Mouse (Mus musculus): ENCODE data around the gene Sytl3. TPM values are rescaled to one million over a fixed set of nuclear protein-coding genes. Genes with fewer than 3 reads are reported as not detected.

The Sytl3 gene
- polyA plus RNA-seq, 1 experiment from 2014 or later: not detected

DNA sequence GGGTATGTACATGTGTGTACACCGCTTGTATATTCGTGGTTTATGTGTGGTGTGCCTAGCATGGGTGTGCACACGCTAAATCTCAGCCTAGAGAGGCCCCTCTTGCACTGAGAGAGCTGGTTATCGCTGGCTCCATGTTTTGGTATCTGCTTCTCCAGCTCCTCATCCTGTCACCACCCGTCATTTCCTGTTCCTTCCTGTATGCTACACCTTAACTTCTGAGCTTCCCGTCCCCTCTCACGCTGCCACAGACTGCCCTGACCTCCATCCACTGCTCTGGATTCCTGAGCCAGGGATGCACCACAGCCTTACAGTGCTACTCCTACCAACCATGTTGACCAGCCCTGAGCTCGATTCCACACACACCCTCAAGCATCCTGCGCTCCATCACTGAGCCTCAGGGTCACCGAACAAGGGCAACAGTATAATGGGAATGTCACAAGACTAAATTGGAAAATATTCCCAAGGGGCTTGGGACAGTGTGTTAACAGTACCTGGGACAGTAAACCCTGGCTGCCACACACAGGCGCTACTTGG is 84.2 kb downstream of the Sytl3 start:
- ATAC-seq (ENCODE audit: low FRiP score, low read depth): no peak
- WGBS: 95% methylated on average over 11 of the region's 11 CpGs
- Histone ChIP-seq H3K9me3 (no peaks in the 10 kb centered on the region), H3K4me2 (replicated peaks) (no peak overlapping the region), H3K27me3 (peaks cover 39% of the 10 kb centered on the region), H3K36me3 (peaks cover 18% of the 10 kb centered on the region), H3K4me1 (peaks cover 52% of the 10 kb centered on the region), H3K9ac (replicated peaks) (no peak overlapping the region), H3K27ac (replicated peaks) (no peak overlapping the region), H3K4me3 (no peak overlapping the region)

DNA sequence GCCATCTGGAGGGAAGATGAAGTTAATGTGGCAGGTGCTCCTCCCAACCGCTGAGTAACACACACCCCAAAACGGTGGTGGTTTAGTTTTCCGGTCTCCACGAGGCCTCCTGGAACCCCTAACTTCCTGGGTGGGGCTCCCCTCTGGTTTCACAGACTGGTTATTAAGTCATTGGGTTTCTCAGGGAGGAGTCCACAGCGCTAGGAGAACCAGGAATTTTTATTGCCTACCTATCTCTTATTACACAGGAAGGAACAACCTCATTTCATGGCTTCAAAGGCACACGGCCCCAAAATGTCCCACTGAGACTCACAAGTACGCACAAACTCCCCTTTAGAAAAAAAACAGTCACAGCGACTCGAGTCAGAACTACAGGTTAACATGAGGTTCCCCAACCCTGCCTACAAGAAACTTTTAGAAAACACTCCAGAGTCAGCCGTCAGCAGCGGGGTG is 84.9 kb downstream of the Sytl3 start:
- Histone ChIP-seq H3K27me3 (peaks cover 42% of the 10 kb centered on the region), H3K4me1 (peaks cover 50% of the 10 kb centered on the region), H3K9ac (replicated peaks) (no peak overlapping the region), H3K36me3 (peaks cover 18% of the 10 kb centered on the region), H3K4me2 (replicated peaks) (no peak overlapping the region), H3K27ac (replicated peaks) (no peak overlapping the region), H3K4me3 (no peak overlapping the region), H3K9me3 (no peaks in the 10 kb centered on the region)
- ATAC-seq (ENCODE audit: low FRiP score, low read depth): no peak
- 90% methylated on average over 11 of the region's 11 CpGs for WGBS

DNA sequence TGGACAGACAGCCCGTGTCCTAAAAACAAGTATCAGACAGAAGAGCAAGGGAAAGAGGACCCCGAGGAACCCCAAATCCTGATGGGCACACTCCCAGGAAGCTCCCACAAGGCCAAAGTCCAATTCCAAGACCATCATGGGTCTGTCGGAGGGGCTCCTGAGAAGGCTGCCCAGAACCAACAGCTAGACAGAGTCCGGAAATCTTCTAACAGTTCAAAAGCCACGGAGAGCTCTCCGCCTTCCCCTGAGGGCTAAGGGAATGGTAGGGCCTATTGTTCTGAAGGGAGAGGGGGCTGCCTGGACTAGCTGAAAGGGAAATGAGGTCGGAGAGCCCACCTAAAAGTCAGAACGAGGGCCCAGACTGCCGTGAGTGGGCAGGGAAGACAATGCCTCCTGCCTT is 85.5 kb downstream of the Sytl3 start:
- no peak for ATAC-seq (ENCODE audit: low FRiP score, low read depth)
- no peak overlapping the region for H3K4me2 ChIP-seq (replicated peaks)
- peaks cover 50% of the 10 kb centered on the region for H3K4me1 ChIP-seq
- no peaks in the 10 kb centered on the region for H3K9me3 ChIP-seq
- 41% methylated on average over 9 of the region's 9 CpGs for whole genome bisulfite sequencing
- H3K27ac ChIP-seq (replicated peaks): no peak overlapping the region
- H3K27me3 ChIP-seq: peaks cover 42% of the 10 kb centered on the region
- H3K9ac ChIP-seq (replicated peaks): no peak overlapping the region
- no peak overlapping the region for H3K4me3 ChIP-seq
- H3K36me3 ChIP-seq: peaks cover 13% of the 10 kb centered on the region

- H3K9me3 ChIP-seq: no peaks in the 10 kb centered on the region
- no peak for ATAC-seq (ENCODE audit: low FRiP score, low read depth)
- H3K36me3 ChIP-seq: peaks cover 8% of the 10 kb centered on the region
- H3K27me3 ChIP-seq: peaks cover 40% of the 10 kb centered on the region
- no peak overlapping the region for H3K4me2 ChIP-seq (replicated peaks)
- no peak overlapping the region for H3K27ac ChIP-seq (replicated peaks)
- peaks cover 50% of the 10 kb centered on the region for H3K4me1 ChIP-seq
- WGBS: 86% methylated on average over 14 of the region's 14 CpGs
- H3K4me3 ChIP-seq: no peak overlapping the region
- H3K9ac ChIP-seq (replicated peaks): no peak overlapping the region
Observed at GRCm38 (mm10) chr17:6744871-6745270, 86.0 kb downstream of the Sytl3 start.

DNA sequence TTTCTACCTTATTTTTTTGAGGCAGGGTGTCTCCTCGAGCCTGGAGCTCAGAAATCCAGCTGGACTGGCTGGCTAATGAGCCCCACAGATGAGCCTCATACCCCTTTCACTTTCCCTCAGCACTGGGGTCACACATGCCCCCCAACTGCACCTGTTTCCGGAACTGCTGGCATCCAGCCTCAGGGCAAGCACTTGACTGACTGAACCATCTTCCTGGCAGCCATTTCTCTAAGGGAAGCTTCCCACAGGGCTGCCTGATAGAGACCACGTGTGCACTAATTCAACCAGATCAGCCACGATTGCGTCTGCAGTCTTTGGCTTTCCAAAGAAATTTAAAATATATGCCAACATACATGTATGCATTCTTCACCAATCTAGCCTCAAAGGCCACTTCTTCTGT is 86.6 kb downstream of the Sytl3 start:
- H3K36me3 ChIP-seq: peaks cover 8% of the 10 kb centered on the region; the same call in 1 of the 2 replicates
- peak overlapping the region; percentile 64; the same call in 1 of the 2 replicates for H3K27ac ChIP-seq (replicated peaks)
- no peak overlapping the region for H3K9ac ChIP-seq (replicated peaks)
- peaks cover 43% of the 10 kb centered on the region for H3K27me3 ChIP-seq
- H3K4me1 ChIP-seq: peaks cover 47% of the 10 kb centered on the region
- WGBS: 64% methylated on average over 5 of the region's 5 CpGs
- no peak overlapping the region; the same call in 1 of the 2 replicates for H3K4me2 ChIP-seq (replicated peaks)
- H3K9me3 ChIP-seq: no peaks in the 10 kb centered on the region
- H3K4me3 ChIP-seq: no peak overlapping the region
- ATAC-seq (ENCODE audit: low FRiP score, low read depth): no peak

DNA sequence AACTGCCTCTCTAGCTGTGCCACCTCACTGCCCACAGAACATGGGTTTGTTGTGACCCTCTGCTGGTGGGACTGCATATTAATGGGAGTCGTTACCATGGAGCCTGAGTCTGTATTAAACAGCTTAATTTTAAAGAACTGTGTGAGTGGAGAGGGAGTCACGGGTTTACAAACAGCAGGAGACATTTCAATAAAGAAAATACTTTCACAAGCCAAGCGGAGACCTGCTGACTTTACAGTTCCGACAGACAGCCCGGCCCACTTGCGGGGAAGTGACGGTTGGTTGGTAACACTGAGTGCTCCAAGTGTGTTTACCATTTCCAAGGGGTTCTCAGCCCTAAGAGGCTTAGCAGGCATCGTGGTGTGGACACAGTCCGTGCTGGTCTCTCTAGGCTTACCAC is 87.1 kb downstream of the Sytl3 start:
- peak; percentile 79 for ATAC-seq (ENCODE audit: low FRiP score, low read depth)
- WGBS: 18% methylated on average over 9 of the region's 9 CpGs
- Histone ChIP-seq H3K27me3 (peaks cover 43% of the 10 kb centered on the region), H3K4me3 (no peak overlapping the region), H3K9me3 (no peaks in the 10 kb centered on the region), H3K9ac (replicated peaks) (no peak overlapping the region), H3K4me1 (peaks cover 43% of the 10 kb centered on the region), H3K27ac (replicated peaks) (peak overlapping the region; percentile 39; the same call in 1 of the 2 replicates), H3K36me3 (peaks cover 8% of the 10 kb centered on the region; the same call in 1 of the 2 replicates), H3K4me2 (replicated peaks) (no peak overlapping the region; the same call in 1 of the 2 replicates)

DNA sequence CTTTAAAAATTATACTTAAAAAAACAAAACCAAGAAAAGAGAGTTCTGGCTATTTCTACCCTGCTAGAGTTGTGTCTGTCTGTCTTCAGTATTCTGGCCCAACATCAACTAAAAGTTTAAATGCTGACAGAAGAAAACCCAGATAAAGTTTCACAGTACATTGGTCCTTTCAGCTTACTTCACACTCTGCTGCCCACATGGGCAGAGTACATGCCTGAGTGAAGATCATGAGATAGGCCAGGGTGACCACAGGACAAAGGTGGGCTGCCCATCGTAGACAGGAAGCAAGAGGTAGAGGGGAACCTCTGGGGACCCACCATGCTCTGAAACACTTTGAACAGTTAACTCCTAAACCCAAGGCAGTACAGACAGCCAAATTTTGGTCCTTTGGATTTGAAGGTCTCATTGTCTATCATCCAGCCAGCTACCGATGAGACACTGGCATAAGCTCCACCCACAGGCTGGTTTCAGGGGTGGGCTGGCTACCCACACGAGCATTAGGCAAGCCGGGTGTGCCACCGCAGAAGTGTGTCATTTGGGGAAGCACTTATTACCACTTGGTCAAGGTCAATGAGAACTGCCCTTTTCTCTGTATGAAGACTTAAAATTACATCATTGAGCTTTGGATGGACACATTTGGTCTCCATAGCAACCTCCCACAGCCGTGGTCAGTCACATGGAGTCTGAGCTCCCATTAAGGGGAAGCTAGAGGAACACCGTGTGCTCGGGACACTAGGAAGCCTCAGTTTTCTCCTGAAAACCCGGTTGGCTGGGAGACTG is 87.7 kb downstream of the Sytl3 start:
- Histone ChIP-seq H3K27me3 (peaks cover 43% of the 10 kb centered on the region), H3K27ac (replicated peaks) (0 out of 2 replicates have a peak overlapping the region, but pooled peaks have one; percentile 39), H3K4me1 (peaks cover 38% of the 10 kb centered on the region), H3K4me3 (no peak overlapping the region), H3K9me3 (no peaks in the 10 kb centered on the region), H3K4me2 (replicated peaks) (no peak overlapping the region; the same call in 1 of the 2 replicates), H3K9ac (replicated peaks) (no peak overlapping the region), H3K36me3 (0 out of 2 replicates have a peak, but pooled peaks cover 6% of the 10 kb centered on the region)
- no peak for ATAC-seq (ENCODE audit: low FRiP score, low read depth)
- 65% methylated on average over 9 of the region's 9 CpGs for WGBS

GRCm38 (mm10) chr17:6747478-6747877 is 88.6 kb downstream of the Sytl3 start:
- Histone ChIP-seq H3K9me3 (no peaks in the 10 kb centered on the region), H3K36me3 (no peaks in the 10 kb centered on the region)
- 37% methylated on average over 7 of the region's 7 CpGs for WGBS

DNA sequence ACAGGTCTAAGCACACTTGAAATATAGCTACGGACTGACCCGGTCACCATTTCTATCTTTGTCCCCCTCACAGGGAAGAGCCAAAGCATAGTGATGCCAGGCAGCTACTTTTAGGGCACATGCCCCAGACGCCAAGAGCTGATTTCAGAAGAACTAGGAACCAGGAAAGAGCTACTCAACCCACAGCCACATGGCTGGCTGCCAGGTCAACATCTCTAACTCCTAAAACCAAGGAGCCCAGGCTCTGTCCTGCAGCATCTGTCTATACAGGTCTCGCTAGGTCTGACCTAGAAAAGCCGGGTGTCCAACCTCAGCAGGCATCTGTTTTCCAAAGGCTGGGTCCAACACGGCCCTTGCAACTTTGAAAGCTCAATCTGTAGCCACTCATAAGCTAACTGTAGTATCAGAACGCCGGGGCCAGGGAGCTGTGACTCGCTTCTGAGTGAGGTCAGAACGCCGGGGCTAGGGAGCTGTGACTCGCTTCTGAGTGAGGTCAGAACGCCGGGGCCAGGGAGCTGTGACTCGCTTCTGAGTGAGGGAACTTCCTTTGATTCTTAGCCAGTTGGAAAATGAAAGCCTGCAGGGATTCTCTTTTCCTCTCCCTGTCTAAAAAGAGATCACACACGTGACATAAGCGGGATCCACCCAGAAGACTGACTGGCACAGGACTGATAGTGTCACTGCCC is 90.0 kb downstream of the Sytl3 start:
- Histone ChIP-seq H3K4me1 (peaks cover 30% of the 10 kb centered on the region), H3K36me3 (no peaks in the 10 kb centered on the region), H3K27ac (replicated peaks) (no peak overlapping the region), H3K27me3 (peaks cover 33% of the 10 kb centered on the region), H3K4me2 (replicated peaks) (no peak overlapping the region), H3K9me3 (no peaks in the 10 kb centered on the region), H3K9ac (replicated peaks) (no peak overlapping the region), H3K4me3 (no peak overlapping the region)
- 95% methylated on average over 17 of the region's 17 CpGs for WGBS
- no peak for ATAC-seq (ENCODE audit: low FRiP score, low read depth)

More at GRCm38 (mm10) chr17:6747478-6747877, 88.6 kb downstream of the Sytl3 start:
- no peak overlapping the region for H3K4me3 ChIP-seq
- ATAC-seq (ENCODE audit: low FRiP score, low read depth): no peak
- H3K27ac ChIP-seq (replicated peaks): no peak overlapping the region
- peaks cover 43% of the 10 kb centered on the region for H3K27me3 ChIP-seq
- no peak overlapping the region for H3K9ac ChIP-seq (replicated peaks)
- peaks cover 39% of the 10 kb centered on the region for H3K4me1 ChIP-seq
- no peak overlapping the region for H3K4me2 ChIP-seq (replicated peaks)

DNA sequence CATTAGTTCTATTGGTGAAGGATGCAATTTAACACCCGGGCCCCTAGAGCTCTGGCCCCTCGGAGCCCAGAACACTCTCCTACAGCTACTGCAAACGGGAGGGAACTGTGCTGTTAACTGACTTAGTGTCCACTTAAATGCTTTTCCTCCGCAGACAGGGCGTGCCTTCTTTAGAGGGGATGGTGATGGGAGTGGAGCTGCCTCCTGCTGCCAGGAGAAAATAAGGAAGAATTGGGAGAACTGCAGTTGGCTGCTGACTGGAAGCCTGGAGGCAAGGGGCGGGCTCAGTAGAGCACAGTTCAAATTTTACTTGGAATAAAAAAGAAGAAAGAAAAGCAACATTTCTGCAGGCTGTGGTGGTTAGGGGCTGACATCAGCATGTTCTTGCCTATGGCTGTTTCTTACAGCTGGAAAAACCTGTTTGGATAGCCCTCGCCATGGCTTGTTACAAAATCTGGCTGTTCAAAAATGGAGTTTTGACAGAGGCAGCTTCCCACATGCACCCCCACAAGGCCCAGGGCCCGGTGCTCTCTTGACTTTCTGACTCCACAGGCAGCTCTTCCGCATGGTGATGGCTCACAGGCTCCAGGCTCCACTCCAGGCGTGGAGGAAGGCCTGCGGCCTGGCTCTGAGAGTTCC is 92.4 kb downstream of the Sytl3 start:
- no peaks in the 10 kb centered on the region for H3K9me3 ChIP-seq
- H3K4me1 ChIP-seq: peaks cover 15% of the 10 kb centered on the region
- H3K9ac ChIP-seq (replicated peaks): no peak overlapping the region
- whole genome bisulfite sequencing: 85% methylated on average over 11 of the region's 11 CpGs
- H3K4me2 ChIP-seq (replicated peaks): no peak overlapping the region
- no peak overlapping the region for H3K27ac ChIP-seq (replicated peaks)
- no peak for ATAC-seq (ENCODE audit: low FRiP score, low read depth)
- no peaks in the 10 kb centered on the region for H3K36me3 ChIP-seq
- H3K27me3 ChIP-seq: peaks cover 24% of the 10 kb centered on the region; the same call in 1 of the 2 replicates
- H3K4me3 ChIP-seq: no peak overlapping the region

DNA sequence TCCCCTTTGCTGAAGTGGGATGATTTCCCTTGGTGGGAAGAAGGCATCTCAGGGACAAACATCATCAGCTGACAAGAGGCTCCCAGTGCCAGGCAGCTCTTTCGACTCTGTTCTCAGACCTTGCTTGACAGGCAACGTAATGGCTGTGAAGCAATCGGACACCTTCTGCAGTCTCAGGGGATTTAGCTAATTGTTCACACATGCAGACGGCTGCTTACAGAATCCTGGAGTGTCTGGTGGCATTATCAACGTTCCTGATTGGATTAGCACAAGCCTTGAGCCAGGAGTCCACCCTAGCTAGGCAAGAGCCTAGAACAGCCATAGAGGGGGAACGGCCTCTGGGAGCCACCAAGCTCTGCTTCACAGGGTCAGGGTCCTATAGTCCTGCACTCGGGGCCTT is 93.5 kb downstream of the Sytl3 start:
- 46% methylated on average over 7 of the region's 7 CpGs for WGBS
- Histone ChIP-seq H3K9ac (replicated peaks) (no peak overlapping the region), H3K9me3 (no peaks in the 10 kb centered on the region), H3K4me2 (replicated peaks) (no peak overlapping the region), H3K4me1 (peaks cover 6% of the 10 kb centered on the region; the same call in 1 of the 2 replicates), H3K4me3 (no peak overlapping the region), H3K27ac (replicated peaks) (no peak overlapping the region), H3K36me3 (no peaks in the 10 kb centered on the region), H3K27me3 (peaks cover 25% of the 10 kb centered on the region; the same call in 1 of the 2 replicates)
- no peak for ATAC-seq (ENCODE audit: low FRiP score, low read depth)

Measured in midbrain, embryonic 12.5 days (tissue).